Mouse (Mus musculus) inflammation-experienced regulatory T-cells, adult 6 months (primary cell): ENCODE results near the gene Cela3b. TPM values are rescaled to one million over a fixed set of nuclear protein-coding genes. Genes with fewer than 3 reads are reported as not detected.
"Not testable (repeated sequence)": the region's sequence is repeated elsewhere in the genome, so short reads cannot be mapped to it uniquely, and the experiment has no call there.

Source experiments
- ATAC-seq: one replicate; pipeline ENCODE4 v1.8.0; 2017
- polyA plus RNA-seq, 3 experiments: library from polyadenylated mRNA; unstranded; fragments of 100-300 nt; shearing (Covaris generic); gene quantifications; one replicate each; pipeline ENCODE4 v1.2.1; 2017

Gene Cela3b
- polyA plus RNA-seq, 3 experiments from 2014 or later: not detected

DNA sequence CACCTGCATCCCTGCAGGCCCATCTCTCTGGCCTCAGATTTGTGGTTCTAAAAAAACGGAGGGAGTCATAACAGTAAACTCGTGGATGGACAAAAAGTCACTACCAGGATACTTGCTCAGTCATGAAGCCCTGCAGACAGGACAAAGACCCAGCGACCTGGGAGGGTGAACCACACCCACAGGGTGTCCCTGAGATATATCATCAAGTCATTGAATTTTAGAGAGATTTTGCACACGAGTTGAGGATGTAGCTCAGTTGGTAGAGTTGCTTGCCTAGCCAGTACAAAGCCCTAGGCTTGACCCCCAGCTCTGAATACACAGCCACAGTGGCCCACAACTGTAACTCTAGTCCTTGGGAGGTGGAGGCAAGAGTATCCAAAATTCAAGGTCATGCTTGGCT lies 30.9 kb upstream of the Cela3b start:
- ATAC-seq: no peak

DNA sequence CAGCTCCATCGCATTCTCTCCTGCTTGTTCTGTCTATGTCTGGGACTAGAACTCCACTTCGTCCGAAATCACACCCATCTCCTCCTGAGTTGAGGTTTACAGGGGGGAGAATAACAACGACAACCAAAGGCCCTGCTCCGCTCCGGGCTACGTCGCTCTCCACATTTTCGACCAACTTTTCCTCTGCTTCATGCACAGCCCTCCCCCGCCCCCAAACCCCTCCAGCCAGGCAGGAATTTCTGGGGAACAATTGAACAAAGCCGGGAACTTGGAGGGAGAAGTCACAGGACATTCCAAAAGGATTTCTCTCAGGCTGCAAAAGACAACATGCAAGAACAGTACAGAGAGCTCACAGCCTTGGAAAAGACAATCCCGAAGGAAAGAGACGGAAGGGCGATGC lies 30.3 kb upstream of the Cela3b start:
- no peak for ATAC-seq

DNA sequence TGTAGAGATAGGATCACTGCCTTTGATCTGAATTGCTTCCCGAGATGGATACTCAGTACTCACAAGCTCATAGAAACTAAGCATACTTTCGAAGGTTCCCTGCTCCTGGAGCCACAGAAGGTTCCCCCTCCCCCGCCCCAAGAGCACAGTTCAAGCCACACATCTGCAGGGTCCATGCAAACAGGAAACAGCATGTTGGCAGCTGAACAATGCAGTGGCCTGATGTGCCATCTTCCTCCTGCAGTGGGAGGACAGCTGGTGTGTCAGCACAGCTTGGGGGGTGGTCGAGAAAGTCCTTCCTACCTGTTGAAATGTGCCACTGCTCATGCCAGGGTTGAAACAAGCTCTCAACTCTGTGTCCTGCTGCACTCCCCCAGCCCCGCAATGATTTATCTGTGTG lies 28.5 kb upstream of the Cela3b start:
- ATAC-seq: no peak

DNA sequence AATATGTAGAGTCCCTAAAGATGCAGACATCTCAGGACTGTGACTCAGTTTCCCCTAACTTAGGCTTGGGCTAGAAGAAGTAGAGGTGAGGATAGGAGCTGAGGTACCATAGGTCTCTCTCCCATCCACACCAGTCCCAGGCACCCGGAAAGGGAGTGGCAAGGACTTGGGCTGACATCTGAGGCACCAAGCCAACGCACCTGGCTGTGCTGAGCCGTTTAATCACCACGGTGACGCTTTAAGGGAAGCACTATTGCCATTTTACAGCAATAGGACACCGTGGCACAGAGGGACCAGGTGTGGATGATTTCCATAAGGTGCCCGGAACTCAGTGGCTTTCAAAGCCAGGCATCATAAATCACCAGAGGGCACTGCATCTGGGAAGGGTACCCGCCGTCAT lies 28.0 kb upstream of the Cela3b start:
- no peak for ATAC-seq

DNA sequence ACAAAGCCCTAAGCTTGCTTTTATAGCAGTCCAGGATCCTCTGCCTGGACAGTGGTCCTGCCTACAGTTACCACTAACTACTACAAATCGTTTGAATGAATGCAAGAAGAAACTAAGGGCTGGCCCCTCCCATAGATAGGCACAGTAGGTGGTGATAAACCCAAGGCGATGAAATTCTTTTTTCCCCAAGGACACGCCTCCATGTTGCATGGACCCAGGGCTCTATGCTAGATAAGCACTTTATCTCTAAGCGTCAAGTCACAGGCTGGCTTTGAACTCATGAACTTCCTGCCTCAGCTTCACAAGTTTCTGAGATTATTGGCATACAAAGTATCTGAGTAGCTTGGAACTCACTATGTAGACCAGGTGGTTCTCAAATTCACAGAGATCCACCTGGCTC lies 27.0 kb upstream of the Cela3b start:
- no peak for ATAC-seq

DNA sequence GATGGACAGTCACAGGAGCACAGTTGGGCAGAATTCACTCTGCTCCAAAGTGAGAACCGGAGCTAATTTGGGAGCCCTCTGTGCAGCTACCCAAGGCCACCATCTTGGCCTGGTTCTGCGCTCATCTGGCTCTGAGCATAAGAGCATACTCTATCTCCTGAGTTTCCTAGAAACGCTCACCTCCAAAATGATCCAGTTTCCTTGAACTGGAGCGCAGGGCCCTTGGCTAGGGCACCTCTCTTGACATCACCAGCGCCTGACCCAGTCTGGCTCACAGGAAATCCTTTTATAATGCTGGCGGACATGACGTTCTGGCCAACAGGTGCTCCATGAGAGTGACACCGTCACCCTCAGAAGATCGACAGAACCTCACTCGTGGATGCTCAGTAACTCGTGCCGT lies 26.2 kb upstream of the Cela3b start:
- no peak for ATAC-seq

DNA sequence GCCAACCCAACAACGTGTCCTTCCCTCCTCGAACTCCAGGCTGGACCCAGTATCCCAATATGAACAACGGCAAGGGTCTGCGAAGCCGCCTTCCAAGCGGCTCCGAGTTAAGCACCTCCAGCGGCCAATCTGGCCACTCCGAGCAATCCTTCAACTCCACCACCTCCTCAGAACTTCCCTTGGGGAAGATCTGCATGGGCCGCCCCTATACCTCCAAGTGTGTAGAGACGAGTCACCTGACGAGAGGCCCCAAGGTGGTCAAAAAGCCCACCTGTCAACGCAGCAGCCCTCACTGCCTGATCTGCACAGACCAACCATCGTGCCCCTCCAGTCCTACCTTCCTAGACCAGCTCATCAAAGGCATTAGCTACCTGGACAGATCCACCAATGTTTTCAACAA lies 24.2 kb upstream of the Cela3b start:
- no peak for ATAC-seq

DNA sequence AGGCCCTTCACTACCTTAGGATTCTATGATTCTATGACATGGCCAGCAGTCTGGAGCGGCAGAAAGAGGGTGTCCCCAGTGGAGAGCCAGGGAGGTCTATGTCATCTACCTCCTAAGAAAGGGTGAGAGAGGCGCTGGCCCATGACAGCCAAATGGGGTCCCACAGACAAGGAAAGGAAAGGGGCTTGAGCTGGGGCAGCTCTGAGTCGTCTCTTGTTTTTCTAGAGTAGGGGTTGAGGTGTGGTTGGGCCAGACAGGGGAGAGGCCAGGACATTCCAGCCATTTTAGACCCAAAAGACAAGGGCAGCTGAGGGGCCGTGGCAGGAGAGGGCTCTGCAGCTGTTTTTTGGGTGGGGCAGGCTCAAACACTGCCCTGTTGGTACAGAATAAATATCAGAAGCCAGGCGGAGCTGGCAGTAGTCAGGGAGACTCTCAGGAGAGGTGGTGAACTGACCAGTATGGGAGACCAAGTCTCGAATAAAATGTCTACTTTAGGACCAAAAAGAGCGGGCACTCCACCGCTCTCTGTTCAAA lies 23.0 kb upstream of the Cela3b start, which contains the start of gene 1700013G24Rik:
Gene 1700013G24Rik, plus strand, starts transcription at position 51 of the 534 bp plus-strand sequence.
- ATAC-seq: no peak

DNA sequence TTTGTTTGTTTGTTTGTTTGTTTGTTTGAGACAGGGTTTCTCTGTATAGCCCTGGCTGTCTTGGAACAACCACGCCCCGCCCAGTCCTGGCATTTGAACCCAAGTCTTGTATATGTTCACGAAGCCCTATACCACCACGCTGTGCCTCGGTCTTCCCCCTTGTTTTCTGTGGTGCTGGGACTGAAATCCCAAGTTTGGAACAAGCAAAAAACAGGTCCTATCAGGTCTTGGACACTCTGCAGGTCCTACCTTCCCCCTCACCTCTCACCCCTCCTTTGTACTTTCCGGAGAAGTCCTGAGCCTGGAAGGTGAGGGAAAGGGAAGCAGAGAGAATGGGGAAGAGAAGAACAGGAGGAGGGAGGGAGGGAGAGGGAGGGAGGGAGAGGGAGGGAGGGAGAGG lies 21.9 kb upstream of the Cela3b start:
- no peak for ATAC-seq

DNA sequence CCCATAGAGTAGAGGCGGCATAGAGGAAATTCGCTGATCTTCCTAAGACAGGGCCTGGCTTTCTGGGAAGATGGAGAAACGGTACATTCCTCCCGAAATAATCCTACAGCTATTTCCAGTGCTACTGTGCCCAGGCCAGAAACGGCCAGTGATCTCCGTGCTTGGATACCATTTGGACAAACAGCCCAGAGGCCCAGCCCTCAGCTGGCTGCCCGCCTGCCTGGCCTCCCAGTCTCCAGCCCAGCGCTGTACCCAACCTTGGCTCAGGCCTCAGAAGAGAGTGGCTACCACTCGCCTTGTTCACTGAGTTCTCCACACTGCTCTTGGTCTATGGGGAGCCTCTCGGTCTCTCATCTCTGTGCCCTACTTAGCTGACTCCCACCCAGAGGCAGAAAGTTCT lies 19.4 kb upstream of the Cela3b start:
- no peak for ATAC-seq

DNA sequence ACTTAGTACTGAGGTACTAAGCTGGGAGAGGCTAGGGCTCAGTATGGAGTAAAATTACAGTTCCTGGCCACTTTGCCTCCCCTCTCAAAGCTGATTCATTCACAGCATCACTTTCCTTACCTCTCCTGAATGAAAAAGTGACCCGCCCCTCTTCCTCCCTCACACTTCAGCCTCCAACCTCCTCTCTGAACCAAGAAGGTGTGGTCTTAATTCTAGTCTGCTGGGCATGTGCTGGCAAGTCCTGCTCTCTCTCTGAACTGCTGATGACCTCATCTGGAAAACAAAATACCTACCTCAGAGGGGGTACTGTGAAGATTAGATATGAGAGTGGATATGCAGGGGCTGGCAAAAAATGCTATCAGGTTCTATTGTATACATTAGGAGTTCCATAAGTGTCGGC lies 18.8 kb upstream of the Cela3b start:
- ATAC-seq: no peak

DNA sequence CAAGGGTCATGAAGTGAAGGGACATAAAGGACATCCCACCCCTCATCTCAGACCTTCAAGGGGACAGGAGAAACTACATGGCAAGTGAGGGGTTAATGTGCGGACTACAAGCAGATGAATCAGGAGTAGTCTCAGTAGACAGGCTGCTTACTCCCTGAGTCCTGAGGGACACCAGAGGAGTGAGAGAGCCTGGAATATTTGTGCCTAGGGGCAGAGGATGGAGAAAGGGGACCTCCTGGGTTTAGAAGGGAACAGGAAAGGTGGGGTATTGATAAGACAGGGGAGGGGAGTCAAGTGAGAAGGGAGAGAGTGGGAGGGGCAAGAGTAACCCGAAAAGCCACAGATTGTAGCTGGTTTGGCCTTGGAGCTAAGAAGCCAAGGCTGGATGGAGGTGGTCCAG lies 18.3 kb upstream of the Cela3b start:
- no peak for ATAC-seq

DNA sequence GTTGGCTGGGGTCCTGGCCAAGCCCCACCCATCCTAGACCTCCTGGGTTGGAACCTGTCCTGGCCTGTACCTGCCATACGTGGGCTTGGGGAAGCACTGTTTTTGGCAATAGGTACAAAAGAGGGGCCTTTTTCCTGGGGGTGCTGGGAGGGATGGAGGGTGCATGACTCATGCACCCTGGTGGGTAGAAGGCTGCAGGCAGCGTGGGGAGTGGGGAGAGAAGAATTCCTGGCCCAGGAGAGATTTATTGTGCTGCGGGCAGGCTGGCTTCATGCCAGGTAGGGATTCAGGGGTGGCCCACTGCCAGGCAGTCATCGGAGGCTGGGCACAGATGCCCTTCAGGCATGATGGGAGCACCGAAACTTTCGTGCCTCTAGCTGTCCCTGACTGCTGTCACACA lies 17.9 kb upstream of the Cela3b start:
- ATAC-seq: no peak

DNA sequence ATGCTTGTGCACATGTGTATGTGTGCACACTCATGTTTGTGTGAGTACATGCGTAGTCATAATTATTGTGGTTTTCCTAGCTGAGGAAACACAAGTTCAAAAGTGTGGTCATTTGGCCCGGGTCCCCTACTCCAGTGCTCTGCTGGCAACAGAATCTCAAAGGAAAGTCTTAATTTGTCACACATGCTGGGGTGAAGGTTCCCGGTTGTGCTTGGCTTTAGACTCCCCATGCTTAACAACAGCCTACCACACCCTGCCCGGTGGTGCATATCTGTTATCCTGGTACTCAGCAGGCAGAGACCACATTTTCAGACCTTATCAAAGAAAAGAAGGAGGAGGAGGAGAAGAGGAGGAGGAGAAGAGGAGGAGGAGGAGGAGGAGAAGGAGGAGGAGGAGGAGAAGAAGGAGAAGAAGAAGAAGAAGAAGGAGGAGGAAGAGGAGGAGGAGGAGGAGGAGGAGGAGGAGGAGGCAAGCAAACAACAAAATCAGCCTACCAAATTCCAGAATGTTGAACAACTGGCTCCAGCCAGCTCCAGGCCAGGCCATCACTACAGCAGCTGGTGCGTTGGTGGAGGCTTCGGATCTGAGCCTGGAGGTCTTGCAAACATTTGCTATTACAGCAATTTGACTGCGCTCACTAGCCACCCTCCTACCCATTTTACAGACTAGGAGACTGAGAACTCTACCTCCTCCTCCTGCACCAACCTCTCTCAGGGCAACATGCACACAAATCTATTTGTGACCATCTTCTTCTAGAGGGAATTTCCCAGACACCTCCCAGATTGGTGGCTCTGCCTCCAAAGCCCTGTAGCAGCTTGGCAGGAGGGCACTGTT lies 17.2 kb upstream of the Cela3b start:
- ATAC-seq: no peak

DNA sequence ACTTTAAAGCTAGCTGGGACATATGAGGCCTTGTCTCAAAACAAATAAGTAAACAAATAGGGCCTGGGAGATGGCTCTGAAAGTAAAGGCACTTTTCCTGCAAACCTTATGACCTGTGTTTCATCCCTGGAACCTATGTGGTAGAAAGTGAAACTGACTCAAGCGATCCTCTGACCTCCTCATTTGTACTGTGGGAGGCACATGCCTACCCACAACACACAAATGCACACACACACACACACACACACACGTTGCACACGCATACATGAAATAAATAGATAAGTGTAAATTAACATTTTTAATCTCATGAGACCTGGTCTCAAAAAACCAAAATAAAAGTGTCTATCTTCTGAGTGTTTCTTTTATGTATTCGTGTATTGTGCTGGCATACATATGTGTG lies 15.5 kb upstream of the Cela3b start:
- no peak for ATAC-seq

DNA sequence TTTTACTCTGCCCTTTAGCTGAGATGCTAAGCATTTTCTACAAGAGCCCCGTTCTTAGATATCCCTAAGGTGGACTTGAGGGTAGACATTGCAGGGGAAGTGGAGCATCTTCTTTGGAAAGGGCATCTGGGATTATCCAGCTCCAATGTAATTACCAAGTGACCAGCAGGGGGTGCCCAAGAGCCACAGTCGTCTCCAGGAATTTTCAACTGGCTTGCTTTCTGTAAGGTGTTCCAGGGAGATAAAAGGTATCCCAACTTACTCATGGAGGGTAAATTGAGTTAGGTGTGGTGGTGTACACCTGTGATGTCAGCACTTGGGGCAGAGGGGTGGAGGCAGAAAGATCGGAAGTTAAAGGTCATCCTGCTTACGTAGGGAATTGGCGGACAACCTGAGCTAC lies 13.3 kb upstream of the Cela3b start:
- no peak for ATAC-seq

DNA sequence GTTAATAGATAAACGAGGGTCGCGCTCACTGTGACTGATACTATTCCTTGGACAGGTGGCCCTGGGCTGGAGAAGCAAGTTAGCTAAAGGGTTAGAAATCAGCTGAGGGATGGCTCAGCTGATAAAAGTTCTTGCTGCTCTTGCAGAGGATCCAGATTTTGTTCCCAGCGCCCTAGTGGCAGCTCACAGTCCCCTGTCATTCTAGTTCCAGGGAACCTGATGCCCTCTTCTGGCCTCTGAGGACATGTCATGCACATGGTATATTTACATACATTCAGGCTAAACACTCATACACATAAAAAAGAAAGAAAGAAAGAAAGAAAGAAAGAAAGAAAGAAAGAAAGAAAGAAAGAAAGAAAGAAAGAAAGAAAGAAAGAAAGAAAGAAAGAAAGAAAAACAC lies 11.0 kb upstream of the Cela3b start:
- ATAC-seq: no peak

DNA sequence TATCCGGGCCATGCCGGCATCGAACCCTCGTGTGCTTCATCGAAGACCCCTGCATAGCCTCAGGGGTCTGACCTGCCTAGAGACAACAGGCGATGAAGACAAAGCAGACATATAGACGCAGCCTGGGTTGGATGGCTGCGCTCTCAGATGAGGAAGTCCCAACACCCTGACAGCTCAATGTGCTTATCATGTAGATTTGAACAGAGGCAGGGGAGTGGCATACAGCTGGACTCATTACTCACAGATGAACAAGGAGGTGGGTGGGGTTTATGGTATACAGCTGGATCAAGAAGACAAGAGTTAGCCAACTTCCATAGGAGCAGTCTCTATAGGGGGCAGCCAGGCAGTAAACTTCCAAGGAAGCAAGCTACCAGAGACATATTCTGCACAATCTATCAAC lies 8.5 kb upstream of the Cela3b start:
- no peak for ATAC-seq

DNA sequence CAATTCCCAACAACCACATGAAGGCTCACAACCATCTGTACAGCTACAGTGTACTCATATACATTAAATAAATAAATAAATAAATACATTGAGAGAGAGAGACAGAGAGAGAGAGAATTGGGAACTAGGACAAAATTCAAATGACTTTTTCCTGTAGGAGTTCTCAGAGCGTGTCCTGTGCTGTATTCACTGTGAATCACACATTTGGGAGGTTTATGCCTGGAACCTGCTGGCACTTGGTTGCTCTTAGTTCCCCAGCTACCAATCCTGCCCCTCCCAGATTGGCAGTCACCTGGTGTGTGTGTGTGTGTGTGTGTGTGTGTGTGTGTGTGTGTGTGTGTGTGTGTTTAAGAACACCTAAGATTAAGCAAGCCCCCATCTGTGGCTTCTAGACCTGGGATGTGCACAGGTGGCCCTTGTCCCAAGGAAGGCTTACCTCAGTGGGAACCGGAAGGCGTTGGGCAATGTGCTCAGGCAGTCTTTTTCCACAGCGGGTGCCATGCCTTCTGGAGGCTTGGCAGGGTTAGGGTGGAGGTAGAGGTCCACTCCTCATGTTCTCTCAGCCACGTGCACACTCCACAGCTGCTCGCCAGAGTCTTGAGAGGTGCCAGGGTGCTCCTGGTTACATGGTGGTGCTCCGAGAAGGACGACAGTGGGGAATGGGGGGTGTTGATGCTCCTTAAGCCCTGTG lies 6.8 kb upstream of the Cela3b start:
- no peak for ATAC-seq

DNA sequence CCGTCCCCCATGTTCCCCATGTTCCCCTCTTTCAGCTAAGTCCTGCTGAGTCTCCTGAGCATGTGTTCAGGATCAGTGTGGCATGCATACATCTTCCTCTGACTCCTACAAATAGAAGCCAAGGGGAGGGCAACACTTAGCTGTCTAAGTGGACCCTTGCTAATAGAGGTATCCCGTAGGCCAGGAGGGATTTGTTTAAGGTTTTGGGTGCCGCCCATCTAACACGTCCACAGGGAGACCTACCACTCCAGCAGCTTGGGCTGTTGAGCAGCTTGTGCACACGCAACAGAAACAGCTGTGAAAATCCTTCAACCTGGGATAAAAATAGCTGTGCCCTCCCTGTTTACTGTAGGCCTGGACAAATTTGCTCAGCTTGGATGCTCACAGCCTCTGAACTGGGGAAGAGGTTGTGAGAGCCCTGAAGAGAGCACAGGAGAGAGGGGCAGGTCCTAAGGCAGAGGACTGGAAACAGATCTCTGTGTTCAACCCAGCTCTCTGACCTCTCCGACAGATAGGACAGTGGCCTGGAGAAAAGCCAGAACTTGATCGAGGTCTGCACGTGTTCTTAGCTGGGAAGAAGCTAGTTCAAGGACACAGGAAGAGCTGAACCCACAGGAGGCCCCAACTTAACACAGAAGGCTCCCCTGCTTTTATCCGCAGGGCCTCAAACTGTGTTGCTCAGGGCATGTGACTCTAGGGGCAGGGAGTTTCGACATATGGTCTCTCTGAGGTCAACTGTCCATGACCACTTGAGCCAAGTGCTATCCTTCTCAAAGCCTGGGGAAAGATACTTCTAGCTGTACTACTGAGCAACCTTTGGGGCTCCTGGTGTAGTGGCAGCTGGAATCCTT lies 2.6 kb upstream of the Cela3b start:
- ATAC-seq: not testable (repeated sequence)

DNA sequence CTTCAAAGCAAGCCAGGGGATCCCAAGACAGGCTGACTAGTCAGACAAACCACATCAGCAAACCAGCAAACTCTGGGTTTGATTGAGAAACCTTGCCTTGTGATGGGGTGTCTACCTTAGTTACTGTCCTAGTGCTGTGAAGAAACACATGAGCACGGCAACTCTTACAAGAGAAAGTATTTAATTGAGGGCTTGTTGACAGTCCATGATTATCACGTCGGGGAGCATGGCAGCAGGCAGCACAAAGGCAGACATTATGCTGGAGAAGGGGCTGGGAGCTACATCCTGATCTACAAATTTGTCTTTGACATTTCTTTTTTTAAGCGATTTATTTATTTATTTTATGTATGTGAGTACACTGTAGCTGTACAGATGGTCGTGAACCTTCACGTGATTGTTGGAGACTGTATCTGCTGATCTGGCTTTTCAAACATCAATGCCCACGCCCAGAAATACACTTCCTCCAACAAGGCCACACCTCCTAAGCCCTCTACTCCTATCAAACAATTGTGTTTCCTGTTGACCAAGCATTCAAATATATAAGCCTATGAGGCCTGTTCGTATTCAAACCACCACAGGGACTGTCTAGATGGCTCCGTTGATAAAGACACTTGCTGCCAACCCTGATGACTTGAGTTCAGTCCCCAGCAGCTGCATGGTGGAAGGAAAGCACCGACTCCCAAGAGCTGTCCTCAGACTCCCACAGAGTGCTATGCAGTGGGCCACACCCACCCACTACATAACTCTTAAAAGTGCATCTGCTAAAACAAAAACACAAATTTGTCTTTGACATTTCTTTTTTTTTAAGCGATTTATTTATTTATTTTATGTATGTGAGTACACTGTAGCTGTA lies 12.4 kb downstream of the Cela3b start:
- ATAC-seq: no peak

DNA sequence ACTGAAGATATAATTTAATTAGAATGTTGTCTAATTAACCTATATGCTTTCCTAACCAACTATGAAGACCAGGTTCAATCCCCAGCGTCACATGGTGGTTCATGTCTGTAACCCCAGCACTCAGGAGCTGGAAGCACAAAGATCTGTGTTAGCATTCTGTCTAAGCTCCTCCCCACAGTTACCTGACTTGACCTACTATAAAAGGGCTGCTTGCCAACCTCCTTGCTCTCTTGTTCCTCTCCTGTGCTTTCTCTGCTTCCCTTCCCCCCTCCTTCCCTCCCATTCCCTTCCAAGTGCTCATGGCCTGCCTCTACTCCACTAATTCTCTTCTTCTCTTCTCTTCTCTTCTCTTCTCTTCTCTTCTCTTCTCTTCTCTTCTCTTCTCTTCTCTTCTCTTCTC lies 15.4 kb downstream of the Cela3b start:
- ATAC-seq: no peak
